Mouse (Mus musculus) stomach, embryonic 14.5 days (tissue): ENCODE measurements at regions not wholly inside any gene's neighbourhood (a gene's known extent, or its start where the extent isn't known, plus 50 kb on each side); places are given as distances from the start of the nearest gene placed in this dataset.
A peak's percentile ranks its signal among the peaks of the same experiment; 100 is the strongest.

Experiments
- ATAC-seq: fragments of 200-750 bp; cut with Nextera tagmentation; 2 replicates; pipeline ENCODE4 v1.8.0; 2017; ENCODE audit warnings: low read depth, moderate TSS enrichment; ENCODE audit not compliant: insufficient number of reproducible peaks, insufficient read depth, low FRiP score
- H3K27ac ChIP-seq: fragments of 300-500 bp; sonication (generic); 2 replicates; pipeline ENCODE4 v1.5.1; 2014; ENCODE audit warnings: mild to moderate bottlenecking, low read length, moderate library complexity, mixed read lengths
- H3K27me3 ChIP-seq: fragments of 300-500 bp; sonication (generic); 2 replicates; pipeline ENCODE4 v1.6.1; 2014; ENCODE audit warnings: low read length, control low read depth, mixed read lengths; ENCODE audit not compliant: control insufficient read depth, insufficient read depth
- H3K36me3 ChIP-seq: fragments of 300-500 bp; sonication (generic); 2 replicates; pipeline ENCODE4 v1.6.1; 2014; ENCODE audit warnings: mild to moderate bottlenecking, control low read depth, low read length, moderate library complexity, mixed read lengths; ENCODE audit not compliant: control insufficient read depth, insufficient read depth
- H3K4me1 ChIP-seq: fragments of 300-500 bp; sonication (generic); 2 replicates; pipeline ENCODE4 v1.6.1; 2014; ENCODE audit warnings: low read length, control low read depth, mixed read lengths; ENCODE audit not compliant: control insufficient read depth, insufficient read depth
- H3K4me2 ChIP-seq: fragments of 300-500 bp; sonication (generic); replicated peaks from 2 replicates; pipeline ENCODE4 v1.6.1; 2014; ENCODE audit warnings: low read depth, low read length, control low read depth
- H3K4me3 ChIP-seq: fragments of 300-500 bp; sonication (generic); 2 replicates; pipeline ENCODE4 v1.5.1; 2014; ENCODE audit warnings: low read depth, low read length, control low read depth
- H3K9ac ChIP-seq: fragments of 300-500 bp; sonication (generic); replicated peaks from 2 replicates; pipeline ENCODE4 v1.6.1; 2014; ENCODE audit warnings: low read depth, mild to moderate bottlenecking, control low read depth, low read length, moderate library complexity, mixed read lengths
- H3K9me3 ChIP-seq: fragments of 300-500 bp; sonication (generic); 2 replicates; pipeline ENCODE4 v1.6.1; 2016; ENCODE audit warnings: low read depth, low read length, control low read depth; ENCODE audit not compliant: control insufficient read depth
- WGBS: fragments of 180-500 bp; shearing (Covaris S2); extraction: QIAGEN DNeasy Blood & Tissue Kit; methylation state at CpG from one replicate; pipeline ENCODE4 v1.1.7; 2014; 5-methylcytosine and 5-hydroxymethylcytosine counted together

DNA sequence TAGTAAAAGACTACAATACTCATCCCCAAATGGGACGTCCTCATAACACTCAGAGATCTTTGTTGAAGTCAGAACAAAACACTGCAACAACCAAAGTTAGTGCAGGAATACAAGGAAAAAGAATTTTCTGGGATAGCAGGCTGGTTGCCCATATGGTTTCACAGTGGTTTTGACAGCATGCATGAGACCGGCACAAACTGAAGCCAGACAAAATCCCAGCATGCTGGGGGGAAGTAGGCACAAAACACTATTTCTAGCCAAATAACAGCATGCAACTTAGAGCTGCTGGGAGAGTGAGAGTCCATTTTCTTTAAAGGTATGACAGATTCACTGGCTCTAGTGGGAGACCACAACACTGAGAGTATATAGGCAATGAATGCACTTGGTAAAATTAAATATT is 619.1 kb upstream of the Manea start:
- WGBS, result 83% methylated on average over 2 of the region's 2 CpGs
- no peak overlapping the region for H3K27ac ChIP-seq
- no peaks in the 10 kb centered on the region for H3K27me3 ChIP-seq
- no peak for ATAC-seq
- H3K9me3 ChIP-seq, result no peaks in the 10 kb centered on the region
- no peak overlapping the region for H3K4me3 ChIP-seq
- no peaks in the 10 kb centered on the region for H3K4me1 ChIP-seq
- H3K4me2 ChIP-seq, result no peak overlapping the region
- no peaks in the 10 kb centered on the region for H3K36me3 ChIP-seq
- no peak overlapping the region for H3K9ac ChIP-seq

DNA sequence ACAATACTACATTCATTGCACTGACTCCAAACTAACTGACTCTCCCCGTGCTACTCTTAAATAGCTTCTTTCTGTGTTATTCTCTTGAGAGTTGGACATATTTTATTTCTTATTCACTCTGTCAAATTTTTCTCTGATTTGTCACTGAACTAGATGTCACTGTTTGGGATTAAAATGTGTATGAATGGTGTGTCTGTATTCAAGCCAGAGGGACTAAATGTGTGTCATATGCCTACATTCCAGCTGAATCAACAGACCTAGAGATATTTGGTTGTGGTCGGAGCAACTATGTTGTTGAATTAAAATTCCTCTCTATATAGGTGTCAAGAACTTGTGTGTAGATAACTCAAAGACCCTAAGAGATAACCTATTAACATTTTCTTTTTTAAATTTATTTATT is 618.2 kb upstream of the Manea start:
- WGBS, result 83% methylated on average over 2 of the region's 2 CpGs

GRCm38 (mm10) chr4:26944617-26945016 is 597.9 kb upstream of the Manea start:
- Histone ChIP-seq H3K27me3 (no peaks in the 10 kb centered on the region), H3K9me3 (no peaks in the 10 kb centered on the region), H3K27ac (no peak overlapping the region), H3K36me3 (no peaks in the 10 kb centered on the region), H3K9ac (no peak overlapping the region), H3K4me1 (no peaks in the 10 kb centered on the region), H3K4me3 (no peak overlapping the region), H3K4me2 (no peak overlapping the region)
- WGBS, result 90% methylated on average over 2 of the region's 2 CpGs
- no peak for ATAC-seq

More for the DNA sequence above, 618.2 kb upstream of the Manea start:
- no peak overlapping the region for H3K27ac ChIP-seq
- H3K4me3 ChIP-seq, result no peak overlapping the region
- no peak overlapping the region for H3K4me2 ChIP-seq
- H3K27me3 ChIP-seq, result no peaks in the 10 kb centered on the region
- H3K9ac ChIP-seq, result no peak overlapping the region
- H3K4me1 ChIP-seq, result no peaks in the 10 kb centered on the region
- H3K9me3 ChIP-seq, result no peaks in the 10 kb centered on the region
- H3K36me3 ChIP-seq, result no peaks in the 10 kb centered on the region
- no peak for ATAC-seq

DNA sequence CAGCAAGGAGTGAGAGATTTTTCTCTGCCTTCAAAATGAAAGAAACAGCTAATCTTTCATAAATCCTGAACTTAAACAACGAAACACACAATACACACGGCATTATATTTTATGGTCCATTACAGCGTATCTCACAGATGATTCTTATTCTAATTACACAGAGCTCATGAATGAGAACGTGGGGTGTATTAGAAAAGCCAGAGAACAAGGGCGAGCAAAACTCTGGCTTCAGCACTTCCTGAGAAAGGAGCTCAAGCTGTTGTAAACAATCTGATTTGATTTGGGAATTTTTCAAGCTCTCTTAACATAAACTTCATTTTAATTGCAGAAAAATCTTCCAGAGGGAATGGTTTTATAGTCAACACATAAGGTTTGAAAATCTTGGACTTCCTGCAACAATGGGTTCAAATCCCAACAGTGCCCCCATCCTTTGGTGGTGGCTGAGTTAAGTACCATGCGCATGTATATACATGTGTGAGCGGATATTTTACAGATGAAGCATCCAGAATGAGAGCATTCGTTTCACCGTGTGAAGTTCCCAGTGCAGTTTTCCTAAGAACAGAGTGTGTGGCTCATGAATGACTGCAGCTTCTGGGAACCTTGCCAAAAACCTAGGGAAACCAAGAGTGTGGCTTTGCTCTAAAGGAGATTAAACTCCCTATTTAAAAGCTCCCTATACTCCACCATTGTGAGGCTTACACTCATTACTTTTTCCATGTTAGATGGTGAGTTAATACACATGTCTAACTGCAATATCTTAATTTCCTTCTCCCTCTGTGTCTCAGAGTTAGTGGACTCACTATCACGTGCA is 587.5 kb upstream of the Manea start:
- Histone ChIP-seq H3K4me2 (no peak overlapping the region), H3K27me3 (no peaks in the 10 kb centered on the region), H3K9me3 (no peaks in the 10 kb centered on the region), H3K4me3 (no peak overlapping the region), H3K36me3 (no peaks in the 10 kb centered on the region), H3K4me1 (no peaks in the 10 kb centered on the region), H3K27ac (no peak overlapping the region), H3K9ac (no peak overlapping the region)
- 42% methylated on average over 10 of the region's 10 CpGs for WGBS
- peak; percentile 83; the same call in 1 of the 2 replicates for ATAC-seq

GRCm38 (mm10) chr4:26929879-26930481 is 583.3 kb upstream of the Manea start:
- H3K27me3 ChIP-seq, result no peaks in the 10 kb centered on the region
- no peaks in the 10 kb centered on the region for H3K4me1 ChIP-seq
- no peaks in the 10 kb centered on the region for H3K36me3 ChIP-seq
- no peak for ATAC-seq
- H3K27ac ChIP-seq, result no peak overlapping the region
- H3K4me2 ChIP-seq, result no peak overlapping the region
- H3K4me3 ChIP-seq, result no peak overlapping the region
- H3K9ac ChIP-seq, result no peak overlapping the region
- WGBS, result 70% methylated on average over 6 of the region's 6 CpGs
- no peaks in the 10 kb centered on the region for H3K9me3 ChIP-seq

- no peak for ATAC-seq
- Histone ChIP-seq H3K27ac (no peak overlapping the region), H3K9me3 (no peaks in the 10 kb centered on the region), H3K36me3 (no peaks in the 10 kb centered on the region), H3K4me1 (no peaks in the 10 kb centered on the region), H3K9ac (no peak overlapping the region), H3K4me3 (no peak overlapping the region), H3K27me3 (no peaks in the 10 kb centered on the region), H3K4me2 (no peak overlapping the region)
- 77% methylated on average over 3 of the region's 3 CpGs for WGBS
These were observed 579.4 kb upstream of the Manea start for GRCm38 (mm10) chr4:26926060-26926459.

DNA sequence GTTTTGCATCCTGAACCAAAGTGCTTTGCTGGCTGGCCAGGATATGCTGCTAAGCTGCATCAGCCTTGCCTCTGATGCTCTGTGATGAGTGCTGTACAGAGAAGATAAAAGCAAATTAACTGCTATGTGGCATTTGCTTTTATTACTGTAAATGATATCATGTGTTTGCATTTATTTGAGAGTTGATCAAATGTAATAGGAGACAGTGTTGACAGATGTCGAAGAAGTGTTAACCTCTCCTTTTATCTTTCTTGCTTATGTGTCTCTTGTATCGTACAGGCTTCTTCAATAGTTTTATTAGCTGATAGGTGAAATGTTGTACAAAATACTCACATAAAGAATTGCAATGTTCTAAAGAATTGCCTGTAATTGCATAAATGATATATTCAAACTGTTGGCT is 541.8 kb upstream of the Manea start:
- ATAC-seq, result no peak
- H3K27ac ChIP-seq, result no peak overlapping the region
- WGBS, result 77% methylated on average over 2 of the region's 2 CpGs
- no peak overlapping the region for H3K4me2 ChIP-seq
- H3K36me3 ChIP-seq, result no peaks in the 10 kb centered on the region
- no peak overlapping the region for H3K4me3 ChIP-seq
- no peaks in the 10 kb centered on the region for H3K27me3 ChIP-seq
- H3K9ac ChIP-seq, result no peak overlapping the region
- no peaks in the 10 kb centered on the region for H3K4me1 ChIP-seq
- H3K9me3 ChIP-seq, result no peaks in the 10 kb centered on the region

- H3K36me3 ChIP-seq, result no peaks in the 10 kb centered on the region
- no peak overlapping the region for H3K9ac ChIP-seq
- H3K27ac ChIP-seq, result no peak overlapping the region
- no peak overlapping the region for H3K4me3 ChIP-seq
- H3K4me1 ChIP-seq, result no peaks in the 10 kb centered on the region
- WGBS, result 37% methylated on average over 3 of the region's 3 CpGs
- H3K4me2 ChIP-seq, result no peak overlapping the region
- no peaks in the 10 kb centered on the region for H3K27me3 ChIP-seq
- no peaks in the 10 kb centered on the region for H3K9me3 ChIP-seq
- no peak for ATAC-seq
These were observed 532.3 kb upstream of the Manea start for GRCm38 (mm10) chr4:26879022-26879421.
